Mouse (Mus musculus): ENCODE measurements around the gene Etfb.
A peak's percentile ranks its signal among the peaks of the same experiment; 100 is the strongest.
"Not testable (repeated sequence)": the region's sequence is repeated elsewhere in the genome, so short reads cannot be mapped to it uniquely, and the experiment has no call there.

Gene Etfb

GRCm38 (mm10) chr7:43443917-43444293, at the start of gene Etfb, which contains the start of gene Gm45233:
Etfb (plus strand) TSS chr7:43444083.
Gm45233 (plus strand) TSS chr7:43444128.
- peak; percentile 93 for DNase-seq (ENCODE audit: low spot score in 2 of 2)

DNA sequence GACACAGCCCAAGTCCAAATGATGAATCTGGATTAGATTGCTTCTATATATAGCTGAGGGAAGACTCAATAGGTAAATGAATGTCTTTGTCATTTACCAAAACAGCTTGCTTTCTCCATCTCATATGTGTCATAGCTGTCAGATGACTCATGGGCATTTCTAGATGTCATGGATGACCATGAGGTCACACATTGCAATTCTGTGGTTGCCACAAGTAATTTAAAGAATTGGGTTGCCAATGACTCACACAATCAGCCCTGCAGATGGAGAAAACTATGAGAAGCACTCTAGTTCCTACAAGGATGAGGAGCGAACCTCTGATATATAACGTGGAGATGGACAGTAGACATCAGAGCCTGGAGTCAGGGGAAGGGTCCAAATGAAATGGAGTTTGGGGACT, 44.4 kb upstream of the Etfb start:
- no peak for DNase-seq (ENCODE audit: low spot score in 2 of 2)

- DNase-seq (ENCODE audit: low spot score in 2 of 2) = no peak
Observed at GRCm38 (mm10) chr7:43402718-43403117, 41.2 kb upstream of the Etfb start.

GRCm38 (mm10) chr7:43407573-43407972, 36.3 kb upstream of the Etfb start:
- no peak for DNase-seq (ENCODE audit: low spot score in 2 of 2)

- no peak for DNase-seq (ENCODE audit: low spot score in 2 of 2)
Observed at GRCm38 (mm10) chr7:43408131-43408553, 35.7 kb upstream of the Etfb start, which contains the start of gene Siglecg. Siglecg (plus strand) TSS chr7:43408204.

GRCm38 (mm10) chr7:43409084-43409483, 34.8 kb upstream of the Etfb start:
- no peak for DNase-seq (ENCODE audit: low spot score in 2 of 2)

DNA sequence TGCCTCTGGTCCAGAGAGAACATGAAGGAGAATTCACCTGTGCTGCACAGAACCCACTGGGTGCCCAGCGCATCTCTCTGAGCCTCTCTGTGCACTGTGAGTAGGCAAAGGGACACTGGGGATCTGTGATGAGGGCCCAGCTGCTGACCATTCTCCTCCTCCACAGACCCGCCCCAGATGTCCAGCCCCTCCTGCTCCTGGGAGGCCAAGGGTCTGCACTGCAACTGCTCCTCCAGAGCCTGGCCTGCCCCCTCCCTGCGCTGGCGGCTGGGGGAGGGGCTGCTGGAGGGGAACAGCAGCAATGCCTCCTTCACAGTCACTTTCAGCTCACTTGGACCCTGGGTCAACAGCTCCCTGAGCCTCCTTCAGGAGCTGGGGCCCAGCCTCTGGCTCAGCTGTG, 32.2 kb upstream of the Etfb start:
- not testable (repeated sequence) for DNase-seq (ENCODE audit: low spot score in 2 of 2)

GRCm38 (mm10) chr7:43417298-43417697, 26.6 kb upstream of the Etfb start:
- no peak for DNase-seq (ENCODE audit: low spot score in 2 of 2)

GRCm38 (mm10) chr7:43422995-43423617, 20.8 kb upstream of the Etfb start:
- peak; percentile 63 to 87 for DNase-seq (ENCODE audit: low spot score in 2 of 2)

DNA sequence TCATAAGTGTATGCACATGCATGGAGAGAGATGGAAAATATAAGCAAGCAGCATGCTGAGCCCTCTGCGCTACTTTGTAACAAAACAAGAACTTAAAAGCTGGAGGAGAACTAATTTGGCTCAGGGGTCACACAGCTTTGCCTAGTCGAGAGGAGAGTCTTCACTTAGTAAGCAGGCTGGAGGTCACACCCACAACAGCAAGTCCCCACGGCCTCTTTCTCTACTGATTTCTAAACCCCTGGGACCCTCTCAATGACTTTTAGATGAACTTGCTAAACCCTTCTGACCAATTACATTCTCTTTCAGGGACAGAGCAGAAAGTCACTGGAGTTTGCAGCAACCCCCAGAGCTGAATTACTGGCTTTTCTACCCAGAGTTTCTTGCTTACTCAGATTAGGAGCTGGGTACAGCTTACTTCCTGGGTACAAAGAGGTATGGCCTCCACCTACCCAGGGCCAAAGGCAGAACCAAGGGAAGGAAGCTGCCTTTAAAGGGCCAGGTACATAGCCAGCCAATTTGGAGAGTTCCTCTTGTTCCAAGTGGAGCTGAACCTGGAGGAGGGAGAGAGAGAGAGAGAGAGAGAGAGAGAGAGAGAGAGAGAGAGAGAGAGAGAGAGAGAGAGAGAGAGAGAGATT, 19.8 kb upstream of the Etfb start:
- no peak for DNase-seq (ENCODE audit: low spot score in 2 of 2)

GRCm38 (mm10) chr7:43427406-43427805, 16.5 kb upstream of the Etfb start, which contains the start of gene Lim2:
Lim2 (plus strand) TSS chr7:43427670.
- no peak for DNase-seq (ENCODE audit: low spot score in 2 of 2)

- DNase-seq (ENCODE audit: low spot score in 2 of 2) = no peak
Observed at GRCm38 (mm10) chr7:43429500-43429899, 14.4 kb upstream of the Etfb start.

GRCm38 (mm10) chr7:43432891-43433290, 11.0 kb upstream of the Etfb start:
- no peak for DNase-seq (ENCODE audit: low spot score in 2 of 2)

DNA sequence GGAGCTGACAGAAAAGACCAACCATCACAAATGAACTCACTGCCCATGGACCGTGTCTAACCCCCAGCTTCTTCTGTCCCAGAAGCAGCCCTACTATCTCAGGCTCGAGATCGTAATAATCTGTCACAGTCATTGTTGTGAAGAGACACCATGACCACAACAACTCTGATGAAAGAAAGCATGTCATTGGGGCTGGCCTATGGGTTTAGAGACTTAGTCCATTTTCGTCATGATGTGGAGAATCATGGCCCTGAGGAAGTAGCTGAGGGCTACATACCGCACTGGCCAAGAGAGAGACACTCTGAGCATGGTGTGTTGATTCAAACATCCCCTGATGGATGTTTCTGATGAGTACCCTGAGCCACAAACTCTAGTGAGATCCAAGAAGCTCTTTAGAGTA, 9.2 kb upstream of the Etfb start:
- no peak for DNase-seq (ENCODE audit: low spot score in 2 of 2)

DNA sequence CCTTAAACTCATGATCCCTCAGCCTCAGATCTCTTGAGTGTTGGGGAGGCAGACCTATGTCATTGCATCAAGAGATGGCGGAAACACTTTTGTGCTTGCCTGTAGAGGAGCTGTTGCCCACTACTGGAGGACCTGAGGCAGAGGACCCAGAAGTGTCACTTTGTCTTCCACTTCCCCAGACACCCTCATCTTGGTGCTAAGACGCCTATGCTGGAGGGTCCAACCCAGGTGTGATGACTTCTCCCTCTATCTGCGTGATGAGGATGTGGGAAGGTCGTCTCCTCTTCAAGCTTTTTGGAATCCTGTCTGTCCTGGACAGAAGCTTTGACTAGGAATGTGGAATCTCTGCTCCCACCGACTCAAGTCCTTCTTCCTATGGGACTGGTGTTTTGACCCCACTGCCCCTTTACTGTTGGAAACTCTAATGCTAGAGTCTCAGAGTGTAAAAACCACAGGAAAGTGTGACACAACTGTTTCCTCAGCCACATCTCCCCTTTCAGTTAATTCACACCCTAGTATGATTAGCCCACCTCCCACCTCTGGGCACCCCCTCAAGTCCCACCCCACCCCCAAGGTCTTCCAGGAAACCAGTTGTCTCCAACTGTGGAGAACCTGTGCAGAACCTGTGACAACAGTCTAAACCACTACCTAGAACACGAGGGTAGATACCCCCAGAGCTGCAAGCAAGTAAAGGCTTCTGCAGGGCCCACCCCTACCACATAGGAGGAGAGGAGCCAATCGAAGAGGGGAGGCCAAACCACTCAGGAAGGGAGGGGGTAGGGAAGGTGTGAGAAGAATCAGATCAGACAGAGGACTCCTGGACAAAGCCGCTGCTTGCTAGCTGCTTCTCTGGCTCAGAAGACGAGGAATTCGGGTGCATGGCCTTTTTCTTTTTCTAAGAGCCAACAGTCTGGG, 7.3 kb upstream of the Etfb start, which contains the start of gene Nkg7:
TSS of gene Nkg7 (plus strand) at position 733 of the 915 bp plus-strand sequence.
- DNase-seq (ENCODE audit: low spot score in 2 of 2) = no peak

DNA sequence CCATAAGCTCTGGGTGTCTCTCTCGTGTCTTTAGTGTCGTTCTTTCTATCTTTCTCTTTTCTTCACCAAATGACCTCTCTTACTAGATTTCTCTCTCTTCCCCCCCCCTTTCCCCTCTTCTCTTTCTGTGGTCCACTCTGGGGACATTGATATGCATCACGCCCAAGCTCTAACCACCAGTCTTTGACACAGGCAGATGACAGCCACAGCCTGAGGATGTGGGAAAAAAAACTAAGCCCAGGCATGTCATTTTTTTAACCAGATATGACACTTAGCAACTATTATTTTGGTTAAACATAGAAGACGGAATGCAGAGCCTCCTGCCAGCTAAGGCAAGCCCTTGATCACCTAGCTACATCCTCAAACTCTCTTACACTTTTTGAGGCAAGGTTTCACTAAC, 5.3 kb upstream of the Etfb start:
- no peak for DNase-seq (ENCODE audit: low spot score in 2 of 2)

- no peak for DNase-seq (ENCODE audit: low spot score in 2 of 2)
Observed at GRCm38 (mm10) chr7:43440482-43440881, 3.4 kb upstream of the Etfb start, which contains the start of gene Cldnd2. Cldnd2 (plus strand) TSS chr7:43440782.

DNA sequence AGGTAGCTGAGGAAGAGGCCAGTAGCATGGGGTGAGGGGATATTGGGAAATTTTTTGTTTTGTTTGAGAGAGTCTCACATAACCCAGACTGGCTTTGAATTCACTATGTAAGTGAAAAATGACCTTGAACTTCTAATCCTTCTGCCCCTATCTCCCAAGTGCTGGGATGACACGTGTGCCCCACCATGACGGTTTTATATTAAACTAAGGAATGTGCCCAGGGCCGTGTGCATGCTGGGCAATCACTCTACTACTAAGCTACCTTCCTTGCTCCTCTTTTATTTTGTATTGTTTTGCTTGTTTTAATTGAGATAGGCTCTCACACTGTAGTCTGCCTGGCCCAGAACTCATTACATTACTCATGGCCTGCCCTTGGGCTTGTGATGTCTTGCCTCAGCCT, 2.8 kb upstream of the Etfb start:
- DNase-seq (ENCODE audit: low spot score in 2 of 2) = no peak

DNA sequence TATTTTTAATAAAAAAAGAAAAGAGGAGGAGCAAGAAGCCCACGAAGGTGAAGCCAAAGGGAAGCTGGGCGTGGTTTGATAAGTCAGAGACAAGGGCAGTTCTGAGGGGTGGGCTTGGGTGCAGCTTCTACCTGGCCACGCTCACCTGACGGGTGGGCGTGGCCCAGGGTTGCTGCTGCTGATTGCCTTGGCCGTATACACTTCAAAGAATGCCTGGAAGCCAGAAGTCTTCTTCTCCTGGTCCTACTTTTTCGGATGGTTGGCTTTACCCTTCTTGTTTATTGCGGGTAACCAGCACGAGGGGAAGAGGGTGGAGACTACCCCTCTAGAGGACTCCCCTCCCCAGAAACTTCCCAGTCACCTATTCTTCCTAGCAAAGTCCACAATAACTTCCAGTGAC, 1.2 kb upstream of the Etfb start:
- no peak for DNase-seq (ENCODE audit: low spot score in 2 of 2)

DNA sequence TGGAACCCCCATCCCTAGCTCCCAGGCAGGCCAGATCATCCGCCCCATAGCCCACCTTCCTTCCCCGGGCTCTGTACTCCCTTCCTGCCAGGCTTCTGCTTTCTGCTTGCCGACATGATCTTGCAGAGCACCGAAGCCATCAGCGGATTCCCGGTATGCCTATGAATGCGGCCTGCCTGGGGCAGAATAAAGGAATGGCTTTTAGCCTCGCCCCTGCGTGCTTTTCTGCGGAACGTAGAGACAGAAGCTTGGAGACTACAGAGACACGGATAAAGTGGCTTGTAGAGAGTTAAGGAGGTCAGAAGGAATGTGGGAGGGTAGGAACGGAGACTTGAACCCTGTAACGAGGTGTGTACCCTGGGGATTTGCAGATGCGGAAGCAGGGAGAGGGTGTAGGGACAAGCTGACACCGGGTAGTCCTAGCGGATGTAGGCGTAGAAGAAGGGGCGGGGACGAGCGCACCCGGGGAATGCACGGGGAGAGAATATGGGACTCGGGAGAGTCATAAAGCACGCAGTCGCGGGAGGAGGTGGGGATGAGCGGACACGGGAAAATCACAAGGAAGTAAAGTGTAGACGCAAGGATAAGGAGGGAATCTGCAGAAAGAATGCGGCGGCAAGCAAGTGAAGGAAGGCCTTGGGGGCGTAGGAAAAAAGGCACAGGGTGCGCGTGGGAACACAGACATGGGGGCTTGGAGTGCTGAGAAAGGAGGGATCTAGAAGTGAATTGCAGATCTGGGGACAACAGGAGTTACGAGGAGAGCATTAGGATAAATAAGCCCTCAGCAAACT, 562 bp upstream of the Etfb start:
- DNase-seq (ENCODE audit: low spot score in 2 of 2) = peak; percentile 78 to 80

GRCm38 (mm10) chr7:43447801-43448200, 3.9 kb downstream of the Etfb start:
- DNase-seq (ENCODE audit: low spot score in 2 of 2) = no peak
